Mouse (Mus musculus): Measurements from ENCODE around the gene Rab7b. TPM values are rescaled to one million over a fixed set of nuclear protein-coding genes. Genes with fewer than 3 reads are reported as not detected.

Gene Rab7b
- polyA plus RNA-seq, 1 experiment = 1.5 TPM

GRCm38 (mm10) chr1:131757211-131757610 lies 68.7 kb downstream of the Rab7b start:
- 86% methylated on average over 6 of the region's 6 CpGs for WGBS
- H3K27ac ChIP-seq (ENCODE audit: insufficient read depth, low read depth, low read length) = no peak overlapping the region
- TF ChIP-seq POLR2A (IDR thresholded peaks at IDR 0.05; ENCODE audit: low read depth, low read length) (no peak), CTCF (IDR thresholded peaks at IDR 0.05; ENCODE audit: extremely low read depth, insufficient read length, insufficient replicate concordance, low read depth, low read length) (no peak)

GRCm38 (mm10) chr1:131758796-131759195 lies 70.3 kb downstream of the Rab7b start:
- Histone ChIP-seq H3K27ac (ENCODE audit: insufficient read depth, low read depth, low read length) (no peak overlapping the region), H3K4me3 (ENCODE audit: low read depth, low read length) (no peak overlapping the region), H3K4me1 (ENCODE audit: control insufficient read depth, insufficient read depth, insufficient read length, low read length) (no peaks in the 10 kb centered on the region), H3K27me3 (ENCODE audit: control insufficient read depth, insufficient read depth, low read length) (no peaks in the 10 kb centered on the region), H3K36me3 (ENCODE audit: control insufficient read depth, insufficient read depth, low read length) (no peaks in the 10 kb centered on the region)
- TF ChIP-seq CTCF (IDR thresholded peaks at IDR 0.05; ENCODE audit: extremely low read depth, insufficient read length, insufficient replicate concordance, low read depth, low read length) = no peak
- no peak for TF ChIP-seq POLR2A (IDR thresholded peaks at IDR 0.05; ENCODE audit: low read depth, low read length)
- 86% methylated on average over 7 of the region's 7 CpGs for WGBS

More at GRCm38 (mm10) chr1:131757211-131757610, 68.7 kb downstream of the Rab7b start:
- no peak overlapping the region for H3K4me3 ChIP-seq (ENCODE audit: low read depth, low read length)
- no peaks in the 10 kb centered on the region for H3K36me3 ChIP-seq (ENCODE audit: control insufficient read depth, insufficient read depth, low read length)
- H3K27me3 ChIP-seq (ENCODE audit: control insufficient read depth, insufficient read depth, low read length) = no peaks in the 10 kb centered on the region
- H3K4me1 ChIP-seq (ENCODE audit: control insufficient read depth, insufficient read depth, insufficient read length, low read length) = no peaks in the 10 kb centered on the region

- TF ChIP-seq CTCF (IDR thresholded peaks at IDR 0.05; ENCODE audit: extremely low read depth, insufficient read length, insufficient replicate concordance, low read depth, low read length) (no peak), POLR2A (IDR thresholded peaks at IDR 0.05; ENCODE audit: low read depth, low read length) (no peak)
- Histone ChIP-seq H3K27ac (ENCODE audit: insufficient read depth, low read depth, low read length) (no peak overlapping the region), H3K27me3 (ENCODE audit: control insufficient read depth, insufficient read depth, low read length) (no peaks in the 10 kb centered on the region), H3K4me3 (ENCODE audit: low read depth, low read length) (no peak overlapping the region), H3K4me1 (ENCODE audit: control insufficient read depth, insufficient read depth, insufficient read length, low read length) (no peaks in the 10 kb centered on the region), H3K36me3 (ENCODE audit: control insufficient read depth, insufficient read depth, low read length) (no peaks in the 10 kb centered on the region)
- WGBS = 55% methylated on average over 9 of the region's 9 CpGs
These were observed 71.4 kb downstream of the Rab7b start for GRCm38 (mm10) chr1:131759667-131760427.

GRCm38 (mm10) chr1:131760428-131760820 lies 71.9 kb downstream of the Rab7b start:
- TF ChIP-seq CTCF (IDR thresholded peaks at IDR 0.05; ENCODE audit: extremely low read depth, insufficient read length, insufficient replicate concordance, low read depth, low read length) = no peak
- no peak for TF ChIP-seq POLR2A (IDR thresholded peaks at IDR 0.05; ENCODE audit: low read depth, low read length)
- Histone ChIP-seq H3K4me3 (ENCODE audit: low read depth, low read length) (no peak overlapping the region), H3K36me3 (ENCODE audit: control insufficient read depth, insufficient read depth, low read length) (no peaks in the 10 kb centered on the region), H3K27ac (ENCODE audit: insufficient read depth, low read depth, low read length) (no peak overlapping the region), H3K27me3 (ENCODE audit: control insufficient read depth, insufficient read depth, low read length) (no peaks in the 10 kb centered on the region), H3K4me1 (ENCODE audit: control insufficient read depth, insufficient read depth, insufficient read length, low read length) (no peaks in the 10 kb centered on the region)
- 90% methylated on average over 3 of the region's 3 CpGs for WGBS

- TF ChIP-seq CTCF (IDR thresholded peaks at IDR 0.05; ENCODE audit: extremely low read depth, insufficient read length, insufficient replicate concordance, low read depth, low read length) = no peak
- TF ChIP-seq POLR2A (IDR thresholded peaks at IDR 0.05; ENCODE audit: low read depth, low read length) = no peak
- H3K27me3 ChIP-seq (ENCODE audit: control insufficient read depth, insufficient read depth, low read length) = no peaks in the 10 kb centered on the region
- H3K4me3 ChIP-seq (ENCODE audit: low read depth, low read length) = no peak overlapping the region
- H3K27ac ChIP-seq (ENCODE audit: insufficient read depth, low read depth, low read length) = no peak overlapping the region
- H3K4me1 ChIP-seq (ENCODE audit: control insufficient read depth, insufficient read depth, insufficient read length, low read length) = no peaks in the 10 kb centered on the region
- no peaks in the 10 kb centered on the region for H3K36me3 ChIP-seq (ENCODE audit: control insufficient read depth, insufficient read depth, low read length)
- 68% methylated on average over 13 of the region's 13 CpGs for WGBS
These were observed 72.8 kb downstream of the Rab7b start for GRCm38 (mm10) chr1:131761079-131761831.

- 60% methylated on average over 9 of the region's 9 CpGs for WGBS
- no peak overlapping the region for H3K27ac ChIP-seq (ENCODE audit: insufficient read depth, low read depth, low read length)
- no peaks in the 10 kb centered on the region for H3K36me3 ChIP-seq (ENCODE audit: control insufficient read depth, insufficient read depth, low read length)
- H3K27me3 ChIP-seq (ENCODE audit: control insufficient read depth, insufficient read depth, low read length) = no peaks in the 10 kb centered on the region
- TF ChIP-seq POLR2A (IDR thresholded peaks at IDR 0.05; ENCODE audit: low read depth, low read length) (no peak), CTCF (IDR thresholded peaks at IDR 0.05; ENCODE audit: extremely low read depth, insufficient read length, insufficient replicate concordance, low read depth, low read length) (no peak)
- no peaks in the 10 kb centered on the region for H3K4me1 ChIP-seq (ENCODE audit: control insufficient read depth, insufficient read depth, insufficient read length, low read length)
- H3K4me3 ChIP-seq (ENCODE audit: low read depth, low read length) = no peak overlapping the region
These were observed 75.2 kb downstream of the Rab7b start for GRCm38 (mm10) chr1:131763683-131764082.
